Mouse (Mus musculus): ENCODE results near the gene Zfp622. TPM values are rescaled to one million over a fixed set of nuclear protein-coding genes. Genes with fewer than 3 reads are reported as not detected.
"Not testable (repeated sequence)": the region's sequence is repeated elsewhere in the genome, so short reads cannot be mapped to it uniquely, and the experiment has no call there.

Gene Zfp622
- polyA plus RNA-seq, 1 experiment from 2014 or later: 34.6 TPM

GRCm38 (mm10) chr15:25971596-25971995, 12.6 kb upstream of the Zfp622 start:
- DNase-seq (ENCODE audit: low spot score): no peak

GRCm38 (mm10) chr15:25972758-25973157, 11.4 kb upstream of the Zfp622 start:
- DNase-seq (ENCODE audit: low spot score): no peak

GRCm38 (mm10) chr15:25974352-25974751, 9.8 kb upstream of the Zfp622 start:
- no peak for DNase-seq (ENCODE audit: low spot score)

DNA sequence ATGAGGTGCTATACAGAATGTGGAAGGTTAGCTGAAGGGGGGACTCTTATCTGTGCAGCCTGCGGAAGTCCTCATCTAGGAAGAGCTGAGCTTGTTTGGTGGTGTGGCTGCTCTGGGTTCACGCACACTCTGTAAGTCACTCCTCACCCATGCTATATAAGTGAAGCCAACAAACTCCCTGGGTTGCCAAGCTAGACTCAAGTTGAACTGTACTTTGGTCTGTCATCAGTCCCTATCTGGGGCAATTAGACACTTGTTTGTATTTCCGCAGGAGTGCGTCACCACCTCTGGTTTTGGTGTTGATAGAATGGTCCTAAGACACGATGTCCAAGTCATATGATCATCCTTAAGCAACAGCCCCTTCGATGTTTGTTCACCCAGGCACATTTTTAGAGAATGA, 8.4 kb upstream of the Zfp622 start:
- no peak for DNase-seq (ENCODE audit: low spot score)

DNA sequence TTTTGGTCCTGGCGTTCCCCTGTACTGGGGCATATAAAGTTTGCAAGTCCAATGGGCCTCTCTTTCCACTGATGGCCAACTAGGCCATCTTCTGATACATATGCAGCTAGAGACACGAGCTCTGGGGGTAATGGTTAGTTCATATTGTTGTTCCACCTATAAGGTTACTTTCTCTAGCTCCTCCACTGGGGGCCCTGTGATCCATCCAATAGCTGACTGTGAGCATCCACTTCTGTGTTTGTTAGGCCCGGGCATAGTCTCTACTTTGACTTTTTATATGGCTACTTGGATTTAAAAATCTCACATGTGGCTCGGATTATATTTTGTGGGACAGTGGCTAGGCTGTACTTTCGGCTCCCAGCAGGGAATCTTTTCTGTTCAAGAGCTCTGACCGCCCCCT, 552 bp upstream of the Zfp622 start:
- not testable (repeated sequence) for DNase-seq (ENCODE audit: low spot score)

GRCm38 (mm10) chr15:25984734-25985492, 747 bp downstream of the Zfp622 start:
- peak; percentile 11 for DNase-seq (ENCODE audit: low spot score)

DNA sequence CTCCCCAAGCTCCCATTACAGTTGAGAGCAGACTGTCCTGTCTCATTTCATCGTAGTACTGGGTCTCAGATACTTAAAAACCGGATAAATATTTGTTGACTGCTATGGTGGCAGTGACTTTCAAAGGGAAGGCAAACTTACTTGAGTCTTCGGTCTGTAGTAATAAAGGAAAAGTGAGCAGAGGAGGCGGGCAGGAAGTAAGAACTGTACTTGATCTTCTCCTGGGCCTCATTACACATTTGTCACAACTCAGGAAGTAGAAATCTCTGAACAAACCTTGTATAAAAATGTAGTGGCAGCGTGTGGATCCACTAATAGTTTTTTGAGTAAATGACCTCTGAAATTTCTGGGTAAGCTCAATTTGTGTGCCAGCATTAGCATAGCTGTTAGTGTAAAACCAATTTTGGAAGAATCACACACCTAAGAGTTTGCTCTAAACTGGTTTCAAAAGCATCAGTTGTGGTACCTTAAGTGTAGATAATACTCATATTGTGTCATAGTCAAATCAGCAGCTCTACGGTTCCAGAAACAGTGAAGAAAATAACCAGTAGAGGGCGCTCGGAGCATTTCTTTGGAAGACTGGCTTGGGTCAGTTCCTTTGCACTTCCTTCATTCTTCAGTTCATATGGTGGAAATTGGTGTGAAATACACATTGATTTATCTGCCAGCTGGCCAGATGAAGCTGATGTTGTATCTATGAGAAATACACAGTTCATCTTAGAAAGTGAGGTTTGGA, 9.0 kb downstream of the Zfp622 start:
- peak; percentile 54 for DNase-seq (ENCODE audit: low spot score)

GRCm38 (mm10) chr15:25995521-25995920, 11.4 kb downstream of the Zfp622 start:
- no peak for DNase-seq (ENCODE audit: low spot score)

GRCm38 (mm10) chr15:25999545-25999944, 15.4 kb downstream of the Zfp622 start:
- not testable (repeated sequence) for DNase-seq (ENCODE audit: low spot score)

DNA sequence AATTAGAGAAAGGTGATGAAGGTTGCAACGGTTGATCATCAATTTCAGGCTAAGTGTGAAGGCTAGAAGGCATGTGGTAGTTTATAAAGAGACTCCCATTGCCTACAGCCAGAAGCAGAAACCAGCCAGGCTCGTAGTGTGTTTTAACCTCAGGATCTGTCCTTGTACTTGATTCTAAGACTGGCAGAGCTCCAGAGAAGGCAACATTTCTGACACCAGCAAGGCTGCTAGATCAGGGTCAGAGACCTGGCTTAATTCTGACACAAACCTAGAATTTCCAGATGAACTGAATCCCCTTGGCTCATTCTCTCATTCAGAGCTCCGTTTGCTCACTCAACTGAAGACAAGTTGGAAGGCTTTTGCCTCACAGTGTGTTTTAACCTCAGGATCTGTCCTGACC, 24.5 kb downstream of the Zfp622 start:
- DNase-seq (ENCODE audit: low spot score): no peak

- no peak for DNase-seq (ENCODE audit: low spot score)
These were observed 28.7 kb downstream of the Zfp622 start for GRCm38 (mm10) chr15:26012891-26013290.

- DNase-seq (ENCODE audit: low spot score): no peak
These were observed 32.0 kb downstream of the Zfp622 start for GRCm38 (mm10) chr15:26015979-26016665.

DNA sequence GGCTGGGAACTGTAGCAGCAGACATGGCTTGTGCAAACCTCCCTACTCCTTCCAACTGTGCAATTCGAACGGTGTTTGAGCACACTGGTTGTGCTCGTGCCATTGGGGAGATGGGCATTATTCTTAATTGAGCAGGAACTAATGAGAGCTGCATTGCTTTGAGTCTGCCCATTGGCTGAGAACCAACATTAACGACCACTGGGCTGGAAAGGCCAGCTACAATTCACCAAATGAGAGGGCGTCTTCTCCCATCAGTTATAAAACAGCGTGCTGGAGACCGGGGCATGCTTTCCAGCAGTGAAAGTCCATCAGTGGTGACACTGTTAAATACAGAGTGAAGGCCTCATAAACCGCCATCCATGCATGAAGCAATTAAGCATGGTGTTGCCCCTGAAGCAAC, 37.6 kb downstream of the Zfp622 start:
- DNase-seq (ENCODE audit: low spot score): no peak

GRCm38 (mm10) chr15:26022636-26023035, 38.5 kb downstream of the Zfp622 start:
- DNase-seq (ENCODE audit: low spot score): no peak

DNA sequence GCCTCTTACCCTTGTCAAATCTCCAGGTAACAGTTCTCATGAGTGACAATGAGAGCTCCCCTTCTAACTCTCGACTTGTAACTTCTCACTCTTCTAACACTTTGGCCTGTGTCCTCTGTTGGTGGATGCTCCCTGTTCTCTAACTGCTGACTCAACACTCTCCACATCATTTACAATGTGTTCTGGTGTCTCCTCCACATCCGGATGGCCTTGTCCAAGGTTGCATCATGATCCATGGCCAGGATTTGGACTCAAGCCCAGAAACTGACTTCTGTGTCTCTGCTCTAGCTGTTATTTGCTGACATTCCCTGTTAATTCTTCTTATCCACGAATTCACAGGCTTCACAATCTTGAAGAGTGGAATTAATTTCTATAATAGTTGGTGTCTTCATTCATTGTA, 47.5 kb downstream of the Zfp622 start:
- DNase-seq (ENCODE audit: low spot score): no peak

DNA sequence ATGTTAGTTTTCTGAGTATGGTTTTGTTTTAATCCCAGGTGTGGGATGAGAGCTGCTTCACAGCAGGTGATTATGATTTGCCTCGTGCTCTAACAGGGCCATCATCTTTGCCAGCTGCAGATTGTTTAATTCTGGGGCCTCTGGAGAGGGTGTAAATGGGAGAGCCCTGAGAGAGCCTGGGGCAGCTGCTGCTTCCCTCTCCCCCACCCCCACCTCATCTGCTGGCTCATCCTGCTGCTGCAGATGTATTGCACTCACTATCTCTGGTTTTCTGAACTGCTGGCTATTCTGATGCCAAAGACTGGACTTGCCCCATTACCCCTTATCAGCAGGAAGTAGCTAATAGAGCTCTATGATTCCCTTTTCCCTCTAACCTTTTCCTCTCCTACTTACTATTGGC, 56.4 kb downstream of the Zfp622 start:
- no peak for DNase-seq (ENCODE audit: low spot score)

DNA sequence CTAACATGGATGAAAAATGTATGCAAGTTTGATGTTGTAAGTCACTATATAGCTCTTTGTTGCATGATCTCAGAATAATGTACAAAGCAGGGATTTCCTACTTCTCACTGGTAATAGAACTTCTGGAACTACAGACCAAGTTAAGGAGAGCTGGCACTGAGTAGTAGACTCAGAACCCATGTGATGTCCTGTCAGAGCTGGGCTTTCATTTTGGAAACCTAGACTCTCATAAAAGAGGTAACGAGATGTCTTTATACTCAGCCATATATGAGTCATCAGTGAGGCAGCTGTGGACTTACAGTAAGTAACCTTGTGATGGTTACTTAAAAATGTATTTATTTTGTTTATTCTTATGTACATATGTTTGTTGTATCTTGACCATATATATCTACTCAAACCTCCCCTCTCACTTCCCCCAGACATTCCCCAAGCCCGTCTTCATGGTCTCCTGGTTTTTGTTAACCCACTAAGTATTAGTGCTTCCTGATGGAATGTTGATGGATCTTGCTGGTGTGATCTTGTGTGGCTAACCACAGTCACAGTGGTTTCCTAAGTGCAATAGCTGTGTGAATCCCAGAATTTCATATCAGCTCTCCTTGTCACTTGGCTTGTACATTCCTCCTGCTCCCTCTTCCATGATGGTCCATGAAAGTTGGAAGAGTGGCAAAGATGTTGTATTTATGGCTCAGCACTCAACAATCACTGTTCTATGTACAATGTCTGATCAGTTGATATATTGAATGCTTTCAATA, 57.2 kb downstream of the Zfp622 start:
- DNase-seq (ENCODE audit: low spot score): no peak
